Mouse (Mus musculus): ENCODE results near the gene Fam241a. TPM values are rescaled to one million over a fixed set of nuclear protein-coding genes. Genes with fewer than 3 reads are reported as not detected.

Fam241a gene
- polyA plus RNA-seq, 1 experiment from 2014 or later = 1.6 TPM

GRCm38 (mm10) chr3:127868046-127868758, 27.9 kb downstream of the Fam241a start:
- Histone ChIP-seq H3K27ac (replicated peaks; ENCODE audit: low read depth, low read length) (no peak overlapping the region), H3K4me1 (ENCODE audit: control insufficient read depth, insufficient read depth, low read length) (no peaks in the 10 kb centered on the region), H3K9ac (ENCODE audit: low read length) (no peak overlapping the region), H3K36me3 (ENCODE audit: control insufficient read depth, insufficient read depth, low read length) (no peaks in the 10 kb centered on the region), H3K27me3 (ENCODE audit: control insufficient read depth, insufficient read depth, low read length) (no peaks in the 10 kb centered on the region), H3K9me3 (ENCODE audit: control insufficient read depth, low read length) (no peaks in the 10 kb centered on the region), H3K4me3 (ENCODE audit: low read depth, low read length) (no peak overlapping the region), H3K4me2 (ENCODE audit: low read depth, severe bottlenecking) (no peak overlapping the region)
- 90% methylated on average over 9 of the region's 9 CpGs for WGBS
- no peak for DNase-seq (ENCODE audit: low spot score)
- no peak for ATAC-seq (ENCODE audit: insufficient number of reproducible peaks, low FRiP score, low TSS enrichment, low read depth)

GRCm38 (mm10) chr3:127864242-127864641, 31.9 kb downstream of the Fam241a start:
- H3K27ac ChIP-seq (replicated peaks; ENCODE audit: low read depth, low read length) = no peak overlapping the region
- H3K4me2 ChIP-seq (ENCODE audit: low read depth, severe bottlenecking) = no peak overlapping the region
- no peak overlapping the region for H3K4me3 ChIP-seq (ENCODE audit: low read depth, low read length)
- DNase-seq (ENCODE audit: low spot score) (no peak), ATAC-seq (ENCODE audit: insufficient number of reproducible peaks, low FRiP score, low TSS enrichment, low read depth) (no peak)
- no peak overlapping the region for H3K9ac ChIP-seq (ENCODE audit: low read length)
- H3K36me3 ChIP-seq (ENCODE audit: control insufficient read depth, insufficient read depth, low read length) = no peaks in the 10 kb centered on the region
- no peaks in the 10 kb centered on the region for H3K27me3 ChIP-seq (ENCODE audit: control insufficient read depth, insufficient read depth, low read length)
- 26% methylated on average over 2 of the region's 2 CpGs for WGBS
- no peaks in the 10 kb centered on the region for H3K9me3 ChIP-seq (ENCODE audit: control insufficient read depth, low read length)
- H3K4me1 ChIP-seq (ENCODE audit: control insufficient read depth, insufficient read depth, low read length) = no peaks in the 10 kb centered on the region

GRCm38 (mm10) chr3:127863571-127863970, 32.6 kb downstream of the Fam241a start:
- no peak overlapping the region for H3K4me2 ChIP-seq (ENCODE audit: low read depth, severe bottlenecking)
- H3K9ac ChIP-seq (ENCODE audit: low read length) = no peak overlapping the region
- no peaks in the 10 kb centered on the region for H3K27me3 ChIP-seq (ENCODE audit: control insufficient read depth, insufficient read depth, low read length)
- H3K27ac ChIP-seq (replicated peaks; ENCODE audit: low read depth, low read length) = no peak overlapping the region
- no peak for DNase-seq (ENCODE audit: low spot score)
- ATAC-seq (ENCODE audit: insufficient number of reproducible peaks, low FRiP score, low TSS enrichment, low read depth) = no peak
- H3K36me3 ChIP-seq (ENCODE audit: control insufficient read depth, insufficient read depth, low read length) = no peaks in the 10 kb centered on the region
- no peak overlapping the region for H3K4me3 ChIP-seq (ENCODE audit: low read depth, low read length)
- no peaks in the 10 kb centered on the region for H3K9me3 ChIP-seq (ENCODE audit: control insufficient read depth, low read length)
- WGBS = 85% methylated on average over 3 of the region's 3 CpGs
- no peaks in the 10 kb centered on the region for H3K4me1 ChIP-seq (ENCODE audit: control insufficient read depth, insufficient read depth, low read length)

GRCm38 (mm10) chr3:127862479-127862878, 33.6 kb downstream of the Fam241a start:
- Histone ChIP-seq H3K27me3 (ENCODE audit: control insufficient read depth, insufficient read depth, low read length) (no peaks in the 10 kb centered on the region), H3K9me3 (ENCODE audit: control insufficient read depth, low read length) (no peaks in the 10 kb centered on the region), H3K4me1 (ENCODE audit: control insufficient read depth, insufficient read depth, low read length) (no peaks in the 10 kb centered on the region), H3K36me3 (ENCODE audit: control insufficient read depth, insufficient read depth, low read length) (no peaks in the 10 kb centered on the region), H3K4me3 (ENCODE audit: low read depth, low read length) (no peak overlapping the region), H3K9ac (ENCODE audit: low read length) (no peak overlapping the region), H3K27ac (replicated peaks; ENCODE audit: low read depth, low read length) (no peak overlapping the region), H3K4me2 (ENCODE audit: low read depth, severe bottlenecking) (no peak overlapping the region)
- no peak for DNase-seq (ENCODE audit: low spot score)
- ATAC-seq (ENCODE audit: insufficient number of reproducible peaks, low FRiP score, low TSS enrichment, low read depth) = no peak
- 75% methylated on average over 4 of the region's 4 CpGs for WGBS

- Histone ChIP-seq H3K27me3 (ENCODE audit: control insufficient read depth, insufficient read depth, low read length) (no peaks in the 10 kb centered on the region), H3K9ac (ENCODE audit: low read length) (no peak overlapping the region), H3K4me2 (ENCODE audit: low read depth, severe bottlenecking) (no peak overlapping the region), H3K4me1 (ENCODE audit: control insufficient read depth, insufficient read depth, low read length) (no peaks in the 10 kb centered on the region), H3K27ac (replicated peaks; ENCODE audit: low read depth, low read length) (no peak overlapping the region), H3K9me3 (ENCODE audit: control insufficient read depth, low read length) (no peaks in the 10 kb centered on the region), H3K4me3 (ENCODE audit: low read depth, low read length) (no peak overlapping the region), H3K36me3 (ENCODE audit: control insufficient read depth, insufficient read depth, low read length) (no peaks in the 10 kb centered on the region)
- no peak for ATAC-seq (ENCODE audit: insufficient number of reproducible peaks, low FRiP score, low TSS enrichment, low read depth)
- DNase-seq (ENCODE audit: low spot score) = no peak
- 86% methylated on average over 11 of the region's 11 CpGs for WGBS
These were observed 34.8 kb downstream of the Fam241a start for GRCm38 (mm10) chr3:127861340-127861739.

- peak; percentile 77 for DNase-seq (ENCODE audit: low spot score)
- Histone ChIP-seq H3K4me2 (ENCODE audit: low read depth, severe bottlenecking) (no peak overlapping the region), H3K36me3 (ENCODE audit: control insufficient read depth, insufficient read depth, low read length) (no peaks in the 10 kb centered on the region), H3K9me3 (ENCODE audit: control insufficient read depth, low read length) (no peaks in the 10 kb centered on the region), H3K4me3 (ENCODE audit: low read depth, low read length) (no peak overlapping the region), H3K27me3 (ENCODE audit: control insufficient read depth, insufficient read depth, low read length) (no peaks in the 10 kb centered on the region), H3K4me1 (ENCODE audit: control insufficient read depth, insufficient read depth, low read length) (0 out of 2 replicates have a peak, but pooled peaks cover 4% of the 10 kb centered on the region), H3K27ac (replicated peaks; ENCODE audit: low read depth, low read length) (no peak overlapping the region), H3K9ac (ENCODE audit: low read length) (no peak overlapping the region)
- WGBS = 29% methylated on average over 15 of the region's 15 CpGs
- no peak for ATAC-seq (ENCODE audit: insufficient number of reproducible peaks, low FRiP score, low TSS enrichment, low read depth)
These were observed 42.5 kb downstream of the Fam241a start for GRCm38 (mm10) chr3:127853431-127854206.

GRCm38 (mm10) chr3:127852722-127853121, 43.4 kb downstream of the Fam241a start:
- ATAC-seq (ENCODE audit: insufficient number of reproducible peaks, low FRiP score, low TSS enrichment, low read depth) (no peak), DNase-seq (ENCODE audit: low spot score) (no peak)
- H3K9ac ChIP-seq (ENCODE audit: low read length) = no peak overlapping the region
- WGBS = 85% methylated on average over 9 of the region's 9 CpGs
- H3K9me3 ChIP-seq (ENCODE audit: control insufficient read depth, low read length) = no peaks in the 10 kb centered on the region
- H3K4me3 ChIP-seq (ENCODE audit: low read depth, low read length) = no peak overlapping the region
- no peak overlapping the region for H3K27ac ChIP-seq (replicated peaks; ENCODE audit: low read depth, low read length)
- no peaks in the 10 kb centered on the region for H3K36me3 ChIP-seq (ENCODE audit: control insufficient read depth, insufficient read depth, low read length)
- no peak overlapping the region for H3K4me2 ChIP-seq (ENCODE audit: low read depth, severe bottlenecking)
- 0 out of 2 replicates have a peak, but pooled peaks cover 4% of the 10 kb centered on the region for H3K4me1 ChIP-seq (ENCODE audit: control insufficient read depth, insufficient read depth, low read length)
- no peaks in the 10 kb centered on the region for H3K27me3 ChIP-seq (ENCODE audit: control insufficient read depth, insufficient read depth, low read length)

- Histone ChIP-seq H3K27me3 (ENCODE audit: control insufficient read depth, insufficient read depth, low read length) (no peaks in the 10 kb centered on the region), H3K4me3 (ENCODE audit: low read depth, low read length) (no peak overlapping the region), H3K9me3 (ENCODE audit: control insufficient read depth, low read length) (no peaks in the 10 kb centered on the region), H3K4me2 (ENCODE audit: low read depth, severe bottlenecking) (no peak overlapping the region), H3K9ac (ENCODE audit: low read length) (no peak overlapping the region), H3K36me3 (ENCODE audit: control insufficient read depth, insufficient read depth, low read length) (no peaks in the 10 kb centered on the region), H3K27ac (replicated peaks; ENCODE audit: low read depth, low read length) (no peak overlapping the region), H3K4me1 (ENCODE audit: control insufficient read depth, insufficient read depth, low read length) (0 out of 2 replicates have a peak, but pooled peaks cover 4% of the 10 kb centered on the region)
- no peak for DNase-seq (ENCODE audit: low spot score)
- no peak for ATAC-seq (ENCODE audit: insufficient number of reproducible peaks, low FRiP score, low TSS enrichment, low read depth)
- WGBS = 68% methylated on average over 9 of the region's 9 CpGs
These were observed 45.1 kb downstream of the Fam241a start for GRCm38 (mm10) chr3:127850776-127851646.

Measured in limb, embryonic 11.5 days (tissue).